Mouse (Mus musculus): ENCODE results near the gene Zfp281.

Gene Zfp281

GRCm38 (mm10) chr1:136613300-136613751 is 11.4 kb upstream of the Zfp281 start:
- in situ Hi-C loops (cut with MseI, MboI) = no loop called here

DNA sequence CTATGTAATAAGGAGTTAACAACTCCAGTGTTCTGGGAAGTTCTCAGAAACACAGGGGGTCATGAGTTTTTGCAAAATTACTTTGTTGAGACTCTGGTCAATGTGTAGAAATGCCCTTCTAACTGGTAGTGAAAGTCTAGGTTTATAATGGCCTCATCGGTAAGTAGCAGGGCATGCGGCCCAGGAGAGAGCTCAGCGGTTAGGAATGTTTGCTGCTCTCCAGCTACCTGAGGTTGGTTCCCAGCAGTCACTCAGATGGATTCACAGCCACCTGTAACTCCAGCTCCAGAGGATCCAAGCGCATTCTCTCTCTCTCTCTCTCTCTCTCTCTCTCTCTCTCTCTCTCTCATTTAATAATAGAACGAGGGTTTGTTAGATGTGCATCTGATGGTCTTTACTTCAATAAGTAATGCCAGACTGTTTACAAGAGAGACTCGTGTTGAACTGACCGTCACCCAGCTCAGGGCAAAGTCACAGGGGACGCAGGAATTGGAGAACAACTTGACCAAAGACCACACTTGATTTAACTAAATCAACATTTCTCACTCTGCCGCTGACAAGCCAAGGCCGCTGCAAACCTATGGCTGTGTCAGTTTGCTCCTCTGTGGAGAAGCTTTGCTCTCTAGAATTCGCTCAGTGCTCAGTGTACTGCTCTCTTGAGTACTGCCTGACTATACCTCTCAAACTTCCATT is 9.8 kb upstream of the Zfp281 start:
- in situ Hi-C loops (cut with MseI, MboI) = no loop called here

GRCm38 (mm10) chr1:136617163-136617788 is 7.4 kb upstream of the Zfp281 start:
- in situ Hi-C loops (cut with MseI, MboI) = no loop called here

- in situ Hi-C loops (cut with MseI, MboI) = no loop called here
Observed at GRCm38 (mm10) chr1:136618570-136618969, 6.1 kb upstream of the Zfp281 start.

DNA sequence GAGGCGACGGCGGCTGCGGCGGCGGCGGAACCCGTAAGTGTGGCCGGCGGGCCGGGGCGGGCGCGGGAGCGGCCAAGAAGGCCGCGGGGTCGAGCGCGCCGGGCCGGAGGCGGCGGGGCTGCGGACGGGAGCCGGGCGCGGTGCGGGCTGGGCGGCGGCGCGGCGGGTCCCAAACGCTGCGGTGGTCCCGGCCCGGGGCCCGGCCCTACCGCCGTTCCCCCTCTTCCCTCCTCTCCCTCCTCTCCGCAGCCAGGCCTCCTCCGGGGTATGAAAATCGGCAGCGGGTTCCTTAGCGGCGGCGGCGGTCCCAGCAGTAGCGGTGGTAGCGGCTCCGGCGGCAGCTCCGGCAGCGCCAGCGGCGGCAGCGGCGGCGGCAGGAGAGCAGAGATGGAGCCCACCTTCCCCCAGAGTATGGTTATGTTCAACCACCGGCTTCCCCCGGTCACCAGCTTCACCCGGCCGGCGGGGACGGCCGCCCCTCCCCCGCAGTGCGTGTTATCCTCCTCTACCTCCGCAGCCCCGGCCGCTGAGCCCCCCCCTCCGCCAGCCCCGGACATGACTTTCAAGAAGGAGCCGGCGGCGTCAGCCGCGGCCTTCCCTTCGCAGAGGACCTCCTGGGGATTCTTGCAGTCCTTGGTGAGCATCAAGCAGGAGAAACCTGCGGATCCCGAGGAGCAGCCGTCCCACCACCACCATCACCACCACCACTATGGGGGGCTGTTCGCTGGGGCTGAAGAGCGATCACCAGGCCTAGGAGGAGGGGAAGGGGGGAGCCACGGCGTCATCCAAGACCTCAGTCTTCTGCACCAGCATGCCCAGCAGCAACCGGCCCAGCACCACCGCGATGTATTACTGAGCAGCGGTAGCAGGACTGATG is 556 bp downstream of the Zfp281 start:
- in situ Hi-C loops (cut with MseI, MboI) = no loop called here

DNA sequence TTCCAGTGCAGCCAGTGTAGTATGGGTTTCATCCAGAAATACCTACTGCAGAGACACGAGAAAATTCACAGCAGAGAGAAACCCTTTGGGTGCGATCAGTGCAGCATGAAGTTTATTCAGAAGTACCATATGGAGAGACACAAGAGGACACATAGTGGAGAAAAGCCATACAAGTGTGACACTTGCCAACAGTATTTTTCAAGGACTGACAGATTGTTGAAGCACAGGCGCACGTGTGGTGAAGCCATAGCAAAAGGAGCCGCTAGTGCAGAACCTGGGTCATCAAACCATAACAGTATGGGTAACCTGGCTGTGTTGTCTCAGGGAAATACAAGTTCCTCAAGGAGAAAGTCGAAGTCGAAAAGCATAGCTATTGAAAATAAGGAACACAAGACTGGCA is 1.4 kb downstream of the Zfp281 start:
- in situ Hi-C loops (cut with MseI, MboI) = no loop called here

DNA sequence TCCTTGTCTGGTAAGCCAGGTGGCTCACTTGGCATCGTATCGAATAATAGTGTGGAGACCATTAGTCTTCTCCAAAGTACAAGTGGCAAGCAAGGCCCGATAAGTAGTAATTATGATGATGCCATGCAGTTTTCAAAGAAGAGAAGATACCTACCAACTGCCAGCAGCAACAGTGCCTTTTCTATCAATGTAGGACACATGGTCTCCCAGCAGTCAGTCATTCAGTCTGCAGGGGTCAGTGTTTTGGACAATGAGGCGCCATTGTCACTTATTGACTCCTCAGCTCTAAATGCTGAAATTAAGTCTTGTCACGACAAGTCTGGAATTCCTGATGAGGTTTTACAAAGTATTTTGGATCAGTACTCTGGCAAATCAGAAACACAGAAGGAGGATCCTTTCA is 2.1 kb downstream of the Zfp281 start:
- in situ Hi-C loops (cut with MseI, MboI) = no loop called here

DNA sequence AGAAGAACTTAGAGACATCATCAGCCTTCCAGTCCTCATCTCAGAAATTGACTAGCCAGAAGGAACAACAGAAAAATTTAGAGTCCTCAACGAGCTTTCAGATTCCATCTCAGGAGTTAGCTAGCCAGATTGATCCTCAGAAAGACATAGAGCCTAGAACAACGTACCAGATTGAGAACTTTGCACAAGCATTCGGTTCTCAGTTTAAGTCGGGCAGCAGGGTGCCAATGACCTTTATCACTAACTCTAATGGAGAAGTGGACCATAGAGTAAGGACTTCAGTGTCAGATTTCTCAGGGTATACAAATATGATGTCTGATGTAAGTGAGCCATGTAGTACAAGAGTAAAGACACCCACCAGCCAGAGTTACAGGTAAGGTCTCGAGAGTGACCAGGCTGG is 2.9 kb downstream of the Zfp281 start:
- in situ Hi-C loops (cut with MseI, MboI) = no loop called here

DNA sequence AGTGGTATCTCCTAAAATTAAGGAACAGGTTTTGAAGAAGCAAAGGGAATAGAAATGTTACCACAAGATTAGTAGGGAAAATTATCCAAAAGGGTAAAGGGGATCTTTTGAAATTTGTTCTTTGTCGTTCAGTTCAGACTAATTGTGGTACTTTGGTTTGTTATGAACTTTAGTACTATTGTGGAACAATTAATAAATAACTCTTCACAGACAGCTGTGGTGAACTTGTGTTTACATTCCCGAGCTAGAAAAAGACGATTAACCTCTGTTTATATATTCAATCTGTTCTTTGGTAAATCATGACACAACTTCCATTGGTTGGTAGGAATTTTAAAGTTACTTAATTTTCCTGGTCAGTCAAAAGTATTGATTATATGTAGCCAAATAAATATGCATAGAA is 8.2 kb downstream of the Zfp281 start:
- in situ Hi-C loops (cut with MseI, MboI) = no loop called here

DNA sequence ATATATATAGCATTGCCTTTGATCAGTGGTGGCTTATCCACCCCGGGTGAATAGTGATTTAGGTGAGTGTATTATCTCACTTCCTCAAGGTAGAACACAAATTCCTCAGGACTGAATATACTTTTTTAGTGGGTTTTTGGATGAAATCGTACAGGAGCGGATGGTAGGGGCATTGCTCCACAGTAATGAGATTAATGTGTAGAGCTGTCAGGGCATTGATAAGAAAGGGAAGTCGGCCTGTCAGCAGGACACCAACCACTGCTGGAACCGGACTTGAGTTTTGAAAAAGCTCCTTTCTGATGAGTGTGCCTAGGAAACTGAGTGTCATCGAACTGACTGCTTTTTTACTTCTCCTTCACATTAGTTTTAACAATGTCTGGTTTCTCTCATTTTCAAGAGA is 10.9 kb downstream of the Zfp281 start:
- in situ Hi-C loops (cut with MseI, MboI) = no loop called here

GRCm38 (mm10) chr1:136636946-136637345 is 12.2 kb downstream of the Zfp281 start:
- in situ Hi-C loops (cut with MseI, MboI) = no loop called here

- in situ Hi-C loops (cut with MseI, MboI) = no loop called here
Observed at GRCm38 (mm10) chr1:136637696-136638095, 13.0 kb downstream of the Zfp281 start.

DNA sequence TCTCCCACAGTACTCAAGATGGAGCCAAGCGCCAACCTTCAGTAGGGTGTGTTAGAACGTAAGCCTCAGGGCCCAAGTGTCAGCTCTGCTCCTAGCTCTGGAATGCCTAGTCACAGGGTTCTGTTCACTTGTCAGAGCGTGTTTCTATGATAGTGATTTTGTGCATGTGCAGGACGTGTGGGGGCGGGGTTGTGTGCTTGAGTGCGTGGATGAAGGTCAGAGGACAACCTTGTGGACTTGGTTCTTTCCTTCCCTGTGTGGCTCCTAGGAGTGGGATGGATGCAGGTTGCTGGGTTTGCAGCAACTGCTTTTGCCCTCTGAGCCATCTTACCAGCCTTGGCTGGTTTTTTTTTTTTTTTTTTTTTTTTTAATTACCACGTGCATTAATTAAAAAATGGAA is 13.5 kb downstream of the Zfp281 start:
- in situ Hi-C loops (cut with MseI, MboI) = no loop called here

DNA sequence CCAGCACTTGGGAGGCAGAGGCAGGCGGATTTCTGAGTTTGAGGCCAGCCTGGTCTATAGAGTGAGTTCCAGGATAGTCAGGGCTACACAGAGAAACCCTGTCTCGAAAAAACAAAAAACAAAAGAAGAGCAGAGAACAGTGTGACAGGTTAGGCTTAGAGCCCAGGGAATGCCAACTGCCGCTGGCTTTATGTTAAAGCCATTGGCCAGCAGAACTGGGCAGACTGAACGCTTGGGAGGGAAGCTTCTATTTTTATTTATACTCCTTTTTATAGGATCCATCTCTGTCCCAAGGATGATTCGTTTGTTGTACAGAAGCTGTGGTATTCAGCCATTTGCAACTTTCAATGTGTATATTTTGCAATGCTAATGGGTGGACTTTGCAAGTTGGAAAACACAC is 14.0 kb downstream of the Zfp281 start:
- in situ Hi-C loops (cut with MseI, MboI) = no loop called here

DNA sequence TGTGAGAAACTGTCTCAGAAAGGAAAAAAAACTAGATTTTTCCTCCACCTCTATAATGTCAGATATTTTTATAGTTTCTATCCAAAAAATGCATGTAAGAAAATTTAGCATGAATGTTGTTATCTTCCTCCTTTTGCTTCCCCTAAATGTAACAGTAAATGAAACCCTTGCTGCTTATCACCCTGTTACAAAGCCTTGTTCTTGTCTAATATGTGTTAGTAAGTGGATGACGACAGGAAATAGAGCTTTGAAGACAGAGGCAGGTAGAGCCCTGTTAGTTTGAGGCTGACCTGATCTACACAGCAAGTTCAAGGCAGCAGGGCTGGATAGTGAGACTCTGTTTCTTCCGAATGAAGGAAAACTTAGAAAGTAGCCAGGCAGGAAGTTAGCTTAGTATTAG is 14.5 kb downstream of the Zfp281 start:
- in situ Hi-C loops (cut with MseI, MboI) = no loop called here

GRCm38 (mm10) chr1:136642701-136643100 is 18.0 kb downstream of the Zfp281 start:
- in situ Hi-C loops (cut with MseI, MboI) = no loop called here

- in situ Hi-C loops (cut with MseI, MboI) = no loop called here
Observed at GRCm38 (mm10) chr1:136644486-136644885, 19.8 kb downstream of the Zfp281 start.

DNA sequence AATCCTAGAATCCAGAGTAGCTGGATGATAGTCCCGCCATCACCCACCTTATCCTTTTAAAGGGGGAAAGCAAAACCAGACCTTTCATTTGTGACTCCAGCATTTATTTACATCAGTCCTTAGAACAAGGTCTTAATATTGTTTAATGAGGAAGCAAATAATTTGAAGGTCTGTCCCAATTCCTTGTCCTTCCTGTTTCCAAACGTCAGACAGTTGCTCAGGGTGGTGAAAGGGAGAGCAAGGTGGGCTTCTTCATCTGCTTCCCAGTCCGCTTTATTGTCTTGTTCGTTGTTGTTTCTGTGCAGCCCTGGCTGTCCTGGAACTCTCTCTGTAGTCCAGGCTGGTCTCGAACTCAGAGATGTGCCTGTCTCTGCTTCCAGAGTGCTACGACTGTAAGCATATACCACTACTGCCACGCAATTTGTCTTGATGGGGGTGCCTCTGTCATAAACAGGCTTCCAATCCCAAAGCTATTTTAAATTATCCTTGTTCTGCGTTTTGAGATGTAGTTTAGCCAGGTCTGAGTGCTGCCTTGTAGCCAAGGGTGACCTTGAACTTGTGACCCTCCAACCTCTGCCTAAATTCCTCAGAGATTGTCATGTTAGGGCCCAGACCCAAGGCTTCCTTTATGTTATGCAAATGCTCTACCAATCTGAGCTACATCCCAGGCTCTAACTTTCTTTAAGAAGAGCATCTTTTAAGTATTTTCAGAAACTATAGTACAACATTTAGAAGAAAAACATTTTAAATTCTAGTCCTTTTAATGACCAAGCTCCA is 21.3 kb downstream of the Zfp281 start:
- in situ Hi-C loops (cut with MseI, MboI) = no loop called here

DNA sequence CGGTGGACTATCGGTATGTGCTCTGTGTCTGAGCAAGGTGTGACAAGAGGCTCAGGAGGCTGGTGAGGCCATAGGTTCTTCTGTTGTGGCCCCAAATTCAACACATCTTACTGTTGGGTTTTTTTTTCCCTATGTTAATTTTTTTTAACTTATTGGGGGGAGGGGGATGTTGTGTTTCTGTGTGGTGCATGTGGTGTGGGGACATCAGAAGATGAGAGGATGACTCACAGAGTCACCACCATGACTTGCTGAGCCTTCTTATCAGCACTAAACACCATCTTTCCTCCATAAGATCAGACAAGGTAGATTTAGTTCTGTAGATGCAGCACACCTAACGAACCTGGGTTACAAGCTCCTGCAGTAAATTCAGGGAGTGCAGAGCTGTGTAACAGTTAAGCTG is 27.4 kb downstream of the Zfp281 start:
- in situ Hi-C loops (cut with MseI, MboI) = no loop called here

DNA sequence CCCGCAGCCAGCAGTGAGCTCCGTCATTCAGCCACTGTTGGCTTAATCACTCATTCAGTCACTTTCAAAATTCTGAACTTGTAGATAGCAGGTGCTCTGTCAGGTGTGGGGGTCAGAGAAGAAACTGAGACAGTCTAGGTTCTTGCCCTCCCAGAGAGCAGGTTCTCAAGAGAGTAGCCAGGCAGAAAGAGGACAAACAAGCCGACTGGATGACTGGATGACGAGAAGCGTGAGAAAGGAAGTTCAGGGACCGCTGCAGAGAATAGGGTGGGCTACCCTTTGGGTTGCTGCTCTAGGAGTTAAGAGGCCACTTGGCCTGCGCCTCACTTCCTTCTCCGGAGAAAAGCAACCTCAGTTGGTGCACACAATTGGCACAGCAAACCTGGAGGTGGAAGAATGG is 28.8 kb downstream of the Zfp281 start:
- in situ Hi-C loops (cut with MseI, MboI) = no loop called here

- in situ Hi-C loops (cut with MseI, MboI) = no loop called here
Observed at GRCm38 (mm10) chr1:136654385-136654784, 29.7 kb downstream of the Zfp281 start.

DNA sequence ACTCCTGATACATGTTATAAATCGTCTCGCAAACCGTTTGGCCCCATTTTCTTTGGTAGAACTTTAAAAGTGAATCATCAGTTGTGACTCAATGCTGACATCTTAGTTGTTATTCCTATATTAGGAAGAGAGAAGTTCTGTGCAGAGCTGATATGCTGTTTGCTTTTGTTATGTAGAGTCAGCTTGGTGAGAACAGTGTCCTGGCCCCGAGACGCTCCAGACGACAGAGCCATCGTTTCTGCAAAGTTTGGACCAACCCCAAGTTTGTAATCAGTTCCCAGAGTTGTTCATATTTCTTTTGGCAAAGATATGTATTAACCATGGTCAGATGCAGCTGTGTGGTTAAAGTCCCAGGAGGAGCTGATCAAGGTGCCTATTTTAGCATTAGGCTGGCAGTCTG is 31.9 kb downstream of the Zfp281 start:
- in situ Hi-C loops (cut with MseI, MboI) = no loop called here
